Mouse (Mus musculus): ENCODE results near the gene Ttc25.

- TF ChIP-seq CTCF (IDR thresholded peaks at IDR 0.05; ENCODE audit: low read depth, low read length) (no peak), POLR2A (IDR thresholded peaks at IDR 0.05; ENCODE audit: extremely low read depth, insufficient read depth, low read length) (no peak)
Observed at GRCm38 (mm10) chr11:100512384-100512783, 33.0 kb upstream of the Ttc25 start.
